Mouse (Mus musculus) gastrocnemius, adult 18-20 months (tissue): ENCODE measurements around the gene Ppbp. TPM values are rescaled to one million over a fixed set of nuclear protein-coding genes. Genes with fewer than 3 reads are reported as not detected.
A peak's percentile ranks its signal among the peaks of the same experiment; 100 is the strongest.

Experiments
- DNase-seq: peaks from one replicate; pipeline ENCODE4 v3.0.0; 2021; ENCODE audit warnings: low spot score
- long read RNA-seq, 2 experiments: library from polyadenylated mRNA; stranded (forward); transcript quantifications; one replicate each; pipeline ENCODE4 v2.0.0; 2021
- total RNA-seq, 2 experiments: library from RNA; stranded (reverse); gene quantifications; 2 replicates each; pipeline ENCODE4 v1.2.3; 2021

The Ppbp gene
- under 1 TPM; 0.21 to 0.28 TPM for total RNA-seq
- long read RNA-seq, experiment 1, result 0 reads
- long read RNA-seq, experiment 2, result 0 reads

- DNase-seq, result no peak
Measured at GRCm38 (mm10) chr5:90768218-90768617, at the start of gene Ppbp. TSS of gene Ppbp (plus strand) at chr5:90768518.

GRCm38 (mm10) chr5:90722656-90723055, 45.7 kb upstream of the Ppbp start:
- no peak for DNase-seq

GRCm38 (mm10) chr5:90728254-90728653, 40.1 kb upstream of the Ppbp start:
- DNase-seq, result no peak

- DNase-seq, result no peak
Measured at GRCm38 (mm10) chr5:90731480-90731879, 36.8 kb upstream of the Ppbp start.

- no peak for DNase-seq
Measured at GRCm38 (mm10) chr5:90742029-90742428, 26.3 kb upstream of the Ppbp start.

- DNase-seq, result no peak
Measured at GRCm38 (mm10) chr5:90753934-90754333, 14.4 kb upstream of the Ppbp start.

GRCm38 (mm10) chr5:90758020-90758605, 10.2 kb upstream of the Ppbp start:
- DNase-seq, result peak; percentile 36

GRCm38 (mm10) chr5:90759077-90760065, 8.9 kb upstream of the Ppbp start, which contains the start of gene Cxcl5:
TSS of gene Cxcl5 (plus strand) at chr5:90759360.
- peak; percentile 15 for DNase-seq

- no peak for DNase-seq
Measured at GRCm38 (mm10) chr5:90760303-90760702, 8.0 kb upstream of the Ppbp start.

- no peak for DNase-seq
Measured at GRCm38 (mm10) chr5:90760844-90761243, 7.5 kb upstream of the Ppbp start.

- no peak for DNase-seq
Measured at GRCm38 (mm10) chr5:90761834-90762233, 6.5 kb upstream of the Ppbp start.

- no peak for DNase-seq
Measured at GRCm38 (mm10) chr5:90763912-90764665, 4.2 kb upstream of the Ppbp start.

- DNase-seq, result no peak
Measured at GRCm38 (mm10) chr5:90765821-90766606, 2.3 kb upstream of the Ppbp start.

- DNase-seq, result no peak
Measured at GRCm38 (mm10) chr5:90771369-90771768, 3.1 kb downstream of the Ppbp start.

GRCm38 (mm10) chr5:90771880-90772653, 3.7 kb downstream of the Ppbp start, which contains the start of gene Pf4:
TSS of gene Pf4 (plus strand) at chr5:90772435.
- DNase-seq, result no peak

- no peak for DNase-seq
Measured at GRCm38 (mm10) chr5:90775562-90775961, 7.2 kb downstream of the Ppbp start.

- no peak for DNase-seq
Measured at GRCm38 (mm10) chr5:90777621-90778020, 9.3 kb downstream of the Ppbp start.

- peak; percentile 37 for DNase-seq
Measured at GRCm38 (mm10) chr5:90778856-90779255, 10.5 kb downstream of the Ppbp start.

GRCm38 (mm10) chr5:90783697-90784096, 15.4 kb downstream of the Ppbp start:
- DNase-seq, result no peak
